Mouse (Mus musculus): ENCODE results near the gene Gm18596. TPM values are rescaled to one million over a fixed set of nuclear protein-coding genes. Genes with fewer than 3 reads are reported as not detected.
"Not testable (repeated sequence)": the region's sequence is repeated elsewhere in the genome, so short reads cannot be mapped to it uniquely, and the experiment has no call there.

The Gm18596 gene
- polyA plus RNA-seq, 1 experiment: not detected

DNA sequence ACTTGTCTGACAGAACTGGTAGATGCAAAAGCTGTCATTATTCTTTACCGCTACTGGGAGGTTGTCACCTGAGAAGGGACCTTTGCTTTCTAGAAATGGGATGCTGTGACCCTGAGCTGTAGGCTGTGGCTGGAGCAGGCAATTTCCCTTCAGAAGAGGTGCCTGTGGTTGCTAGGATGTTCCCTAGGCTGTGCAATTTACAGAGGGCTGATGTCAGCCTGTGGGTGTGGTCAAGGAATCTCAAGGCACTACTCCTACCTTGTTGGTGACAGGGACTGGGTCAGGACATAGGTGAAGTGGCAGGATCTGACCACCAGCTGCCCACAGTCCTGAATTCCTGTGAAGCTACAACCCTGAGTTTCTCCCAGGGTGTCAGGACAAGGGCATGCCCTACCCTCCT, 27.3 kb upstream of the Gm18596 start:
- H3K79me2 ChIP-seq (ENCODE audit: control insufficient read depth, insufficient read depth): no peaks in the 10 kb centered on the region
- TF ChIP-seq MYOG (IDR thresholded peaks at IDR 0.05; ENCODE audit: control insufficient read depth in 1 of 3, insufficient read depth in 1 of 3, insufficient read length in 2 of 3, low read depth in 2 of 3): no peak
- no peak for TF ChIP-seq POLR2AphosphoS2 (IDR thresholded peaks at IDR 0.05; ENCODE audit: insufficient read length, low read depth)
- TF ChIP-seq REST (IDR thresholded peaks at IDR 0.05; ENCODE audit: insufficient read depth, insufficient read length): no peak
- TF ChIP-seq TCF12 (IDR thresholded peaks at IDR 0.05; ENCODE audit: insufficient read depth, poor library complexity, severe bottlenecking): no peak
- TF ChIP-seq CEBPB (IDR thresholded peaks at IDR 0.05; ENCODE audit: insufficient read depth, poor library complexity, severe bottlenecking): no peak
- TF ChIP-seq POLR2A (IDR thresholded peaks at IDR 0.05; ENCODE audit: insufficient read length, low read depth): no peak
- TF ChIP-seq SRF (IDR thresholded peaks at IDR 0.05; ENCODE audit: control insufficient read depth, insufficient read length, low read depth): no peak
- TF ChIP-seq E2F4 (IDR thresholded peaks at IDR 0.05; ENCODE audit: insufficient read depth): no peak
- TF ChIP-seq TCF3 (IDR thresholded peaks at IDR 0.05; ENCODE audit: insufficient read length, low read depth): no peak
- TF ChIP-seq MYOD1 (IDR thresholded peaks at IDR 0.05; ENCODE audit: control insufficient read depth in 1 of 3, insufficient read length in 2 of 3, low read depth in 2 of 3): no peak
- no peak for TF ChIP-seq MAX (IDR thresholded peaks at IDR 0.05; ENCODE audit: low read depth)
- TF ChIP-seq USF1 (IDR thresholded peaks at IDR 0.05; ENCODE audit: low read depth): no peak
- no peak overlapping the region for H3K4me3 ChIP-seq
- H3K36me3 ChIP-seq (ENCODE audit: control insufficient read depth, insufficient read depth): no peaks in the 10 kb centered on the region
- no peak overlapping the region for H3ac ChIP-seq (ENCODE audit: control insufficient read depth, insufficient read length)
- H3K27me3 ChIP-seq (ENCODE audit: control insufficient read depth, insufficient read depth, insufficient read length): no peaks in the 10 kb centered on the region
- H3K4me2 ChIP-seq (ENCODE audit: low read depth): no peak overlapping the region

GRCm38 (mm10) chr10:77759582-77759981, 17.1 kb upstream of the Gm18596 start, which contains the start of gene Gm3233:
Gene Gm3233, minus strand, starts transcription at chr10:77759682.
- H3K36me3 ChIP-seq (ENCODE audit: control insufficient read depth, insufficient read depth); H3K79me2 ChIP-seq (ENCODE audit: control insufficient read depth, insufficient read depth); H3K27me3 ChIP-seq (ENCODE audit: control insufficient read depth, insufficient read depth, insufficient read length); H3K4me3 ChIP-seq; H3ac ChIP-seq (ENCODE audit: control insufficient read depth, insufficient read length); H3K4me2 ChIP-seq (ENCODE audit: low read depth): not testable (repeated sequence)

- H3K4me2 ChIP-seq (ENCODE audit: low read depth): no peak overlapping the region
- H3ac ChIP-seq (ENCODE audit: control insufficient read depth, insufficient read length): no peak overlapping the region
- TF ChIP-seq SRF (IDR thresholded peaks at IDR 0.05; ENCODE audit: control insufficient read depth, insufficient read length, low read depth): no peak
- no peak for TF ChIP-seq POLR2A (IDR thresholded peaks at IDR 0.05; ENCODE audit: insufficient read length, low read depth)
- TF ChIP-seq E2F4 (IDR thresholded peaks at IDR 0.05; ENCODE audit: insufficient read depth): no peak
- TF ChIP-seq TCF3 (IDR thresholded peaks at IDR 0.05; ENCODE audit: insufficient read length, low read depth): no peak
- TF ChIP-seq MYOG (IDR thresholded peaks at IDR 0.05; ENCODE audit: control insufficient read depth in 1 of 3, insufficient read depth in 1 of 3, insufficient read length in 2 of 3, low read depth in 2 of 3): no peak
- TF ChIP-seq POLR2AphosphoS2 (IDR thresholded peaks at IDR 0.05; ENCODE audit: insufficient read length, low read depth): no peak
- no peaks in the 10 kb centered on the region for H3K79me2 ChIP-seq (ENCODE audit: control insufficient read depth, insufficient read depth)
- H3K36me3 ChIP-seq (ENCODE audit: control insufficient read depth, insufficient read depth): no peaks in the 10 kb centered on the region
- H3K4me3 ChIP-seq: no peak overlapping the region
- H3K27me3 ChIP-seq (ENCODE audit: control insufficient read depth, insufficient read depth, insufficient read length): peaks cover 6% of the 10 kb centered on the region
These were observed 11.0 kb upstream of the Gm18596 start for GRCm38 (mm10) chr10:77753448-77753847.

DNA sequence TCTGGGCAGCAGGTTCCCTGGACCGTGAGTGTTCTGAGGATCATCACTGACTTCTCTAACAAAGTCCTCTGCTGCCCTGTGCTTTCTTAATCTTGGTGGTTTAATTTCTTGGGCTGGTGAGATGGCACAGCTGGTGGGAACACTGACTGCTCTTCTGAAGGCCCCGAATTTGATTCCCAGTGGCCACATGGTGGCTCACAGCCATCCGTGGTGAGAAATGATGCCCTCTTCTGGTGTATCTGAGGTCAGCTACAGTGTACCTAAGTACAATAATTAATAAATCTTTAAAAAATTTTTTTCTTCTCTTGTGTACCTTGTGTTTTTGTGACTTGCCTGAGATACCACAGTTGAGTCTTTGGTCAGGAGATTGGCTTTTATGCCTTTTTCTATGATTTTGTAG, 9.9 kb upstream of the Gm18596 start:
- not testable (repeated sequence) for H3K36me3 ChIP-seq (ENCODE audit: control insufficient read depth, insufficient read depth)

GRCm38 (mm10) chr10:77751254-77751653, 8.8 kb upstream of the Gm18596 start, which contains the start of gene Gm9736:
Gene Gm9736, minus strand, starts transcription at chr10:77751354.
- not testable (repeated sequence) for H3K27me3 ChIP-seq (ENCODE audit: control insufficient read depth, insufficient read depth, insufficient read length); H3K79me2 ChIP-seq (ENCODE audit: control insufficient read depth, insufficient read depth); H3K36me3 ChIP-seq (ENCODE audit: control insufficient read depth, insufficient read depth); H3K4me2 ChIP-seq (ENCODE audit: low read depth); H3K4me3 ChIP-seq
- H3ac ChIP-seq (ENCODE audit: control insufficient read depth, insufficient read length): peak within 1 kb of the TSS; percentile 3

More for the DNA sequence above, 9.9 kb upstream of the Gm18596 start:
- H3K4me3 ChIP-seq; H3ac ChIP-seq (ENCODE audit: control insufficient read depth, insufficient read length); H3K79me2 ChIP-seq (ENCODE audit: control insufficient read depth, insufficient read depth); H3K4me2 ChIP-seq (ENCODE audit: low read depth); H3K27me3 ChIP-seq (ENCODE audit: control insufficient read depth, insufficient read depth, insufficient read length): not testable (repeated sequence)

DNA sequence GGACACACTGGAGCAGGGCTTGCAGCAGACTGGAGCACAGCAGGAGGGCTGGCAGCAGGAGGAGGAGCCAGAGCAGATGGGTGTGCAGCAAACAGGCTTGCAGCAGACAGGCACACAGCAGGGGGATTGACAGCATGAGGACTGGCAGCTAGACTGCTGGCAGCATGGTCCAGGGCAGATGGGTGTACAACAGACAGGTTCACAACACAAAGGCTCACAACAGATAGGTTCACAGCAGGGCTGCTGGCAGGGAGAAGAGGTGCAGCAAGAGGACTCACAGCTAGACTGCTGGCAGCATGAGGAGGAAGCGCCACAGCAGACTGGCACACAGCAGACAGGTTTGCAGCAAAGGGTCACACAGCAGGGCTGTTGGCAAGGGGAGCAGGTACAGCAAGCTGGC, 8.2 kb upstream of the Gm18596 start:
- not testable (repeated sequence) for H3K27me3 ChIP-seq (ENCODE audit: control insufficient read depth, insufficient read depth, insufficient read length); H3K4me3 ChIP-seq; H3K79me2 ChIP-seq (ENCODE audit: control insufficient read depth, insufficient read depth); H3K36me3 ChIP-seq (ENCODE audit: control insufficient read depth, insufficient read depth); H3K4me2 ChIP-seq (ENCODE audit: low read depth)
- H3ac ChIP-seq (ENCODE audit: control insufficient read depth, insufficient read length): peak overlapping the region; percentile 3

DNA sequence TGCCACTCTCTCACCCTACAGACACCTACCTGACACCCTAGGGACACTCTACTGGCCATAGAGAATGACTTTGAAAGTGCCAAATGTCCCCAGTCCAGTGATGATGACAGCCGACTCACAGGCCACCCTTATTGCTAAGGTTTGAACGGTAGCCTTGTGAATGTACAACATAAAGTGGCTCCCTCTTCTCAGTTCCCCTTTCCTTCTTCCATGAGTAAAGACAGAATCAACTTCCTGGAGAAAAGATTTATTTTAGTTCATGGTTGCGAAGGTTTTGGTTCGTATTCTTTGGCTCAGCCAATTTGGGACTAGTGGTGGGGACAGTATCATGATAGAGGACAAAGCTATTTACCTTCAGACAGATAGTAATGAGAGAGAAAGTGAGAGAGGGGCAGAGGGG, 3.5 kb downstream of the Gm18596 start:
- TF ChIP-seq TCF12 (IDR thresholded peaks at IDR 0.05; ENCODE audit: insufficient read depth, poor library complexity, severe bottlenecking): no peak

More for the DNA sequence above, 3.5 kb downstream of the Gm18596 start:
- Histone ChIP-seq H3K36me3 (ENCODE audit: control insufficient read depth, insufficient read depth) (no peaks in the 10 kb centered on the region), H3K4me3 (no peak overlapping the region), H3K79me2 (ENCODE audit: control insufficient read depth, insufficient read depth) (no peaks in the 10 kb centered on the region), H3K27me3 (ENCODE audit: control insufficient read depth, insufficient read depth, insufficient read length) (peaks cover 12% of the 10 kb centered on the region), H3K4me2 (ENCODE audit: low read depth) (no peak overlapping the region), H3ac (ENCODE audit: control insufficient read depth, insufficient read length) (no peak overlapping the region)
